Mouse (Mus musculus) heart, adult 9 months (tissue): ENCODE measurements around the gene Rpl13a.
"Not testable (repeated sequence)": the region's sequence is repeated elsewhere in the genome, so short reads cannot be mapped to it uniquely, and the experiment has no call there.

ENCODE experiments used
- DNase-seq, 2 experiments: peaks; one replicate each; pipeline ENCODE4 v3.0.0; 2022; ENCODE audit warnings: low spot score in 2 of 2

Gene Rpl13a

DNA sequence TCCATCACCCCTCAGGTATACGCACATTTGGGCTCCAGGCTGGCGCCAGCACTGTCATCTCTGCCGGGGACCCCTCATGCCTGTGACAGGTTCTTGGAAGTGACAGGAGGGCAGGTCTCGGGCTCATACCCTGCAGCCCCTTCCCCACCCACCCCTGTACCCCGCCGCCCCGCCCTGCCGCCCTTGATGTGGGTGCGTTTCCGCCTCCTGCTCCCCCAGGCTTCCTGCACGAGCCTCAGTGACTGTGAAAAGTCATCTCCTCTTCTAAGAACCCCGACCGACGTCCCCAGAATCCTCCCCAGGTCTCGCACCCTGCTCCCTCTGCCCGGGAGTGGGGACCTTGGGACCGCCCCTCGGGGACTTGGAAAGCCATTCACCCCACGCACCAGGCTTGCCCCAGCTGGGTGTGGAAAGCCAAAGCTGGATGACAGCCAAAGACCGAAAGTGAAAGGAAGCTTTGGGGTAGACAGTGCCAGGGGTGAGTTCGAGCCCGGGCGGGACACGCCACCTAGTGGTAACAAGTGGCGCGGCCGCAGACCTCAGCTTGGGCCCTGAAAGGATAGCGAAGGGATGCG, 7.5 kb upstream of the Rpl13a start, which contains the start of the genes Gm45713 and Flt3l:
Gene Gm45713, minus strand, starts transcription at position 239 of the 575 bp plus-strand sequence.
Gene Flt3l, minus strand, starts transcription at position 440 of the 575 bp plus-strand sequence.
- peak; percentile 95 to 96 for DNase-seq

DNA sequence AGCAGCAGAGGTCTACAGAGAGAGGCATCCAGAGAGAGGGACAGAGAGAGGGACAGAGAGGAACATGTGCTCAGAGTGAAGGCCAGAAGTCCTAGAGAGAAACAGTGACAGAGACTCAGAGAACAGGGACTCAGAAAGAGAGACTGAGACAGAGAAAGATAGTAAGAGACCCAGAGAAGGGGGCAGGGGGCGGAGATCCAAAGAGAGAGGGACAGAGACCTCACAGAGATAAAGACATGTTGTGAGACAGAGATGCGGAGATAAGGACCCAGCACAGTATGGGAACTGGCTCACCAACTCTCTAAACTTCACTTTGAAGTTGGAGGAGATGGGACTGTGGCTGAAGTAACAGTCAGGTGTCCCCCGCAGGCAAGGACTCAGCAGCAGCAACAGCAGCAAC, 6.8 kb upstream of the Rpl13a start:
- no peak for DNase-seq

DNA sequence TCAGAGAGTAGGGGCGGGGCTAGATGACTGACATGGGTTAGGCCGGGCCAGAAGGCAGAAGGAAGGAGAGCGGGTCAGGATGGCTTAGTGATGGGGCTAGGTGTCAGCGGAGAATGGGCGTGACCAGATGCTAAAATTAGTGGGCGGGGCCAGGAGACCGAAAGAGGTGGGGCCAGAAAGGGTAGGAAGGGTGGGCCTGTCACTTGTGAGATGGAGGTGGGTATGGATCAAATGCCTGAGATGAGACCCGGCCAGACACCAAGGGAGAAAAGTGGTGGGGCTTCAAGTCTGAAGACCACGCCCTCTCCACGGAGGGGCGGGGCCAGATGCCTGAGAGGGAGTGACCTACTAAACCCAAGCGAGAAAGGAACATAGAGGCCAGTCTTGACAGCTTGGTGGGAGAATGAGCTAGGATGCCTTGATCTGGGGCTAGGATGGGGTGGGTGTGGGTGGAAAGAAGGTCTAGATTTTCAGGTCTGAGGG, 6.0 kb upstream of the Rpl13a start:
- no peak for DNase-seq

DNA sequence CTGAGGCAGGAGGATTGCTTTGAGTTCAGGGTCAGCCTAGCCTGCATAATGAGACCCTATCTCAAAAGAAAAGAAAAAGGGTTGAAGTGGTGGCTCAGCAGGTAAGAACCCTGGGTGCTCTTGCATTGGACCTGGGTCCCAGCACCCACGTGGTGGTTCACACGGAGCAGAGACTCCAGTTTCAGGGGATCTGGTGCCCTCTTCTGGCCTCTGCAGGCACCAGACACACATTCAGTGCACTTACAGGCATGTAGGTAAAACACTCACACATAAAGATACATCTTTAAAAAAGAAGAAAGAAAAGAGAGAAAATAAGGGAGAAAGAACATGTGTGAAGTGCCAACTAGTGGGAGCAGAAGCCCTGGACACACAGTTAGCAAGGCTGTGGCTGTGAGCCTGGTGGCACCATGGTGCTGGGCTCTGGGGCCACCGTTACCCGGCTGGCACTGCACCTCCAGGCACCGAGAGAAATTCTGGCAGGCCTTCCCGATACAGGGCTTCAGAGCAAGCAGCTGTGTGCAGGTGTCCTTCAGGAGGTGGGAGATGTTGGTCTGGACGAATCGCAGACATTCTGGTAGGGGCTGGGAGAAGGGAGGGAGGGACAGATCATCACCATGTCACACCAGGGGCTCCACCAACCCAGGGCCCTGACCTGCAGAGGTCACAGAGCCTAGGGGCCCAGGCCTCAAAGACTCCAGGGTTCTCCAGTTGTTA, 5.0 kb upstream of the Rpl13a start:
- DNase-seq, result no peak

DNA sequence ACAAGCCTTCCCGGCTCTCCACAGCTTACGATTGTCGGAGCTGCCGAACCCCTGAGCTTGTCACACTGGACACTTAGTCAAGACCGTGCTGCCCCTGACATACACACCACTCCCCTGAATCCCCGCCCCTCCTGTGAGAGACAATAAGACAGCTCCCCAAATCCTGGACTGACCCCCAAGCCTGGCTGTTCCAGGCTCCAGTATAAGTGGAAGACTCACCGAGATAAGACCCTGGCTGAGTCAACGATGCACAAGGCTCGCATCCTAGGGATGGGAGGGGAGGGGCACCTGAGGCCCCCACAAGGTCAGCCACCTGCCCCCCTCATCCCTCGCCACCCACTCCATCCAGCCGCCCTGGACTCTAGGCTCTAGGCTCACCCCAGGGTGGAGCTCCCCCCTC, 3.3 kb upstream of the Rpl13a start:
- no peak for DNase-seq

DNA sequence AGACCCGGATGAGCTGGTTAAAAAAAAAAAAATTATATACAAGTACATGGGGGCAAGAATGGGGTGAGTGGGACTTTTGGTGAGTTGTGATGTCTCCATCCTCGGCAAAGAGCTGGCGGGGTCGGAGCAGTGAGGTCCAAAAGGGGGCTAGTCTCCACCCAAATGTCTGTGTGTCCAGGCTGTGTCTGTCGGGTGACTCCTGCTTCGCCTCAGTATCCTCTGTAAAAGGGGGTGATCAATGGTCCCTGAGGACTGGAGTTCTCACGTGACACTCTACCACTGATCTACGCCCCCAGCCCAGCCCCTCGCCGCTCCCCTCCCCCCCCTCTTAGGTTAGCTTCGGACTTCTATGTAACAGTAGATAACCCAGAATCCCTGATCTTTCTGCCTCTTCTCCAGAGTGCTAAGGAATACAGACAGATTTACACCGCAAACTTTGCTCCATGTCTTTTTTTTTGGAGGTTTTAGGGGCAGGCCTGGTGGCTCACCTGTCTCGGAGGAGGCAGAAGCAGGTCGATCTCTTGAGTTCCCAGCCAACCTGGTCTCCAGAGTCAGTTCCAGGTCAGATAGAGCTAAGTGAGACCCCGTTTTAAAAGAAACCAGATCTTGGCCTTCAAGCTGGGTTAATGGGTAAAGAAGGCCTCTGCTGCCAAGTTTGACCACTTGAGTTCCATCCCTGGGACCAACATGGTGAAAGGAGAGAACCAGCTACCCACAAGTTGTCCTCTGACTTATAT, 1.4 kb upstream of the Rpl13a start:
- DNase-seq, result no peak

DNA sequence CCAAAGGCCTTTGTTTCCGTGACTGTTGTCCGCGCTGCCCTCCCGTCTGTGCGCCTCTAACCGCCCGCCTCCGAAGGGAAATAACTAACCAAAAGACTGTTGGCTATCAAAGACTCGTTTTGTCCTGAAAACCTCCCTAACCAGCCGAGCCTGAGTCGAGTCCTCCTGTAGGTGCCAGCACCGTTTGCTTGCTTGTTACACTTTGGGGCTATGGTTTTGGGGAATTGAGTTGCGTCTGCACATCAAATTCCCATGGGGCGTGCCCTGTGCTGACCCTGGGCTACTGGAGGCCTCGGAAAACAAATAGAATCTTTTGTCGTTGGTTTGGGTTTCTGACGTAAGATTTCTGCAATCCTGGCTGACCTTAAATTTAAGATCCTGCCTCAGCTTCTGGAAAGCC, 757 bp upstream of the Rpl13a start:
- DNase-seq, result peak in 1 of 2 experiments; percentile 60

DNA sequence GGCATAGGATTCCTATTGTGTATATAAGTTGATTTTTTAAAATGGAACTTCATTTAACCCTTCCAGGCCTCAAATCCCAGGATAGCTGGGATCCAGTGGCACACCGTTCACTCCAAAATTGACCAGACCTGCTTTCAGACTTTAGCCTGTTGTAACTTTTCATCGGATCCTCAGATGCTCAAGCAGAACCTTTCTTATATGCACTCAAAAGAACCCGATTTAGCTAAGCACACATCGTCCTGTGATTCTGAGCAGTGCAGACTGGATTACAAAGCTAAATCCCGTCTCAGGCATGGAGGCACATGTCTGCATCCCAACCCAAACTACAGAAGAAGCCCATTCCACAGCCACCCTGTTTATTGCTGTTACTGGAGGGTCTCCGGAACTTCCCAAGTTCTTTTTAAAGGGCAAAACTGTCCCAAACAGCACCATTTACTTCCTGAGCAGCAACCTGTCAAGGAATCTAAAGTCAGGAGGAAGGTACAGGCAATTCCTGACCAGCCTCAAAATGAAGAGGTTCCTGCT, 799 bp downstream of the Rpl13a start:
- no peak for DNase-seq

DNA sequence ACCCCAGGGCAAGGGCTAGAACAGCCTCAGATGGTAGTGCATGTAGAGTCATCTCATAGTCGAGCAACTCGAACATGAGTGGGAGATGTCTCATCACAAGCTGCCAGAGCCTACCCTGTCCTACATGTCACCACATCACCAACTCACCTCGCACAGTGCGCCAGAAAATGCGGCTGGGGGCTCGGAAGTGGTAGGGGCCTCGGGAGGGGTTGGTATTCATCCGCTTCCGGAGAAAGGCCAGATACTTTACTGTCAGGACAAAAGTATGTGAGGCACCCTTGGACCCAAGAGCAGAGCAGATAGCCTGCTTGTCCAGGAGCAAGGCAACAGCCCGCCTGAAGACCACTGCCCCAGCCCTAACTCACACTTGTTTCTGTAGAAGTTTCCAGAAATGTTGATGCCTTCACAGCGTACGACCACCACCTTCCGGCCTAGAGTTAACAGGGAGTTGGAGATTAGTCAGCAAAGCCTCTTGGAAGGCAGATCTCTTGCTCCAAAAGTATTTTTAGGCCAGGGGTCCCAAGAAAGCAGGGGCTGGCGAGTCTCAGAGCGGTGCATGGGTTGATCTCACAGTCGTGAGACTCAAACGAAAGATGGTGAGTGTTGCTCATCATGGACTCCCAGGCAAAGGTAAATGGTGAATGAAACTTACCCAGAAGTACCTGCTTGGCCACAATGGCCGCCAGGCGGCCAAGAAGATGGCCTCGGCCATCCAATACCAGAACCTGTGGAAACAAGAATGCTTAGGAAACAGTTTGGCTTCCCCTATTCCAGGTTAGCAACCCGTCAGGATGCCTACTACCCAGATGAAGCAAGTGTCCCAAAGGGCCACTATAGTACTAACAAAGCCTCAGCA, 1.5 kb downstream of the Rpl13a start:
- DNase-seq, result no peak

DNA sequence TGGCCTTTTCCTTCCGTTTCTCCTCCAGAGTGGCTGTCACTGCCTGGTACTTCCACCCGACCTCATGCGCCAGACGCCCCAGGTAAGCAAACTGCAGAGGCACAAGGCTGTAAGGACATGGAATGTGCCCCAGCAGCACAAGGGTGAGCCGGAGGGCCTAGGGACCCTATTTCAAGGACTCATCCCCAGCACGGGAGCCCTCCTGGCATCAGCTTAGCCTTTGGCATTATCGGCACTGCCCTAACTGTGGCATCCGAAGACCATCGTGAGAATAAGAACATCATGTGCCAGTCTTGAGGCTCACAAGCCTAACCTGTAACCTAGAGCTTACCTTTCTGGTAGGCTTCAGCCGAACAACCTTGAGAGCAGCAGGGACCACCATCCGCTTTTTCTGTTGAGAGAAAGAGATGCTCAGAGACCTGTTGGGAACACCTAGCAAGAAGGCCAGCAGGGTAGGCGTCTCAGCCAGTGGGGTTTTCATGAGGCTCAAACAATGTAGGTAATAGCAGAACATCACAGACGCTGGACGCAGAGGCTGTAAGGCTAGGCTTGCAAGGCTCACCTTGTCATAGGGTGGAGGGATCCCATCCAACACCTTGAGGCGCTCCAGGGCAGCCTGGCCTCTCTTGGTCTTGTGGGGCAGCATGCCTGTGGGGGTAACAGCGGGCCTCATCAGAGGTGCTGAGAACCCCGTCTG, 2.3 kb downstream of the Rpl13a start:
- no peak for DNase-seq

DNA sequence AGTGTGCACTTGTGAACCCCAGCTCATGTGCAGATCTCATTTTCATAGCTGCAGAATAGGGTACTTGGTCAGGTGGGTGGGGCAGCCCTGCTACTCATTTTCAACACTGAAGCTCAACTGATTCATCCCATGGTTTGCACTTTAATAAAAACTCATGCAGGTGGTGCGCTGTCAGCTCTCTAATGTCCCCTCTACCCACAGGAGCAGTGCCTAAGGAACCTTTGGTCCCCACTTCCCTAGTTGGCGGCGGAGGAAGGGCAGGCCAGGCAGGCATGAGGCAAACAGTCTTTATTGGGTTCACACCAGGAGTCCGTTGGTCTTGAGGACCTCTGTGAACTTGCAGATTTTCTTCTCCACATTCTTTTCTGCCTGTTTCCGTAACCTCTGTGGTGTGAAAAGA, 2.9 kb downstream of the Rpl13a start:
- not testable (repeated sequence) for DNase-seq

DNA sequence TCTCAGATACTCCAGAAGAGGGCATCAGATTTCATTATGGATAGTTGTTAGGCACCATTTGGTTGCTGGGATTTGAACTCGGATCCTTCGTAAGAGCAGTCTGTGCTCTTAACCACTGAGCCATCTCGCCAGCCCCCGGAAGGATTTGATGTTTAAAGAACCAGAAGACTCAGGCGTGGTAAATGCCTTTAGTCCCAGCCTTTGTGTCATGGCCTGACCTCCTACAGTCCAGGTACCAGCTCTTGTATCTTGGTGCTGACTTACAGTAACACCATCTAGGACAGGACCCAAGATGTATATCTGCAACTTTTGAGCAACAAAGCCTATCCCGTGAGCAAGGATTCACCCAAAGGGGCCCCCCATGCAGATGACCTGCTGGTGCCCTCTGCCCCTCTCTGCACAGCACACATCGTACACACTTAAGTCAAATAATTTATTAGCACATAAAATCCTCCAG, 3.4 kb downstream of the Rpl13a start:
- DNase-seq, result no peak

DNA sequence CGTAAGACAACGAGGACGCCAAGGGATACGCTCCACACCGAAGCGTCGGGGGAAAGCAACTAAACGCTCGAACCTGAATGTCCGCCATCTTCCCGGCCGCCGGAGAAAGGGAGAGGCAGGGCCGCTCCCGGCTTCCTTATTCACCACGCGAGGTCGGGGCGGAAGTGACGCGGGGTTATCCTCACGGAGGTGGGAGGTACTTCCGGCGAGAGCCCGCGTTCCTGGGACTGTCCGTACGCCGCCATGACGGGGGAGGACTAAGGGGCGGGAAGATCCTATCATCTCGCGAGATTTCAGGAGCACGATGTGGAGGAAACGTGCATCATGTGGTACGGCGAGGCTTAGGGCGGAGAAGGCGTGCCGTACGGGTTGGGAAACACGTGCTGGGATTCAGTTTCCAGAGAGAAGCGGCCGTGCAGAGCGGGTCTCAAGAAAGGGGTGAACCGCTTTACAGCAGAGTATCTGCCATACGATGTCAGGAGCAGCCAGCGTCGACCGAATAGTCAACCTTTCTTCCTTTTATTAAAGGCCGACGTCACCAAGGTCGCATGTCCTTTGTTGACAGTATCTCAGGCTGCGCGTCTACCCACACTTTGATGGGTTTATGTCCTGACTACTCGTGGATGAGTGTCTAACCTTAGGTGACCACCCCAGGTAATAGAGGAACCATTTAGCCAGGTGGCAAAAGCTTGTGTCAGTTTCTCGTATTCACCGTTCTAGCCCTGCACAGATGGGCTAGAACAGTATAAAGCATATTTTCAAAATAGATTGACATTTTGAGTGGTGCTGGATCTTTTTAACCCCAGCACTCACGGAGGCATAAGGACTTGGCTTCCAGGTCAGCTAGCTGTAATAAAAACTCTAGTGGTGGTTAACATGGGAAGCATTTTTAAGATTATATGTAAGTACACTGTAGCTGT, 4.1 kb downstream of the Rpl13a start, which contains the start of gene Rps11:
Gene Rps11, minus strand, starts transcription at position 216 of the 920 bp plus-strand sequence.
- DNase-seq, result peak; percentile 99

DNA sequence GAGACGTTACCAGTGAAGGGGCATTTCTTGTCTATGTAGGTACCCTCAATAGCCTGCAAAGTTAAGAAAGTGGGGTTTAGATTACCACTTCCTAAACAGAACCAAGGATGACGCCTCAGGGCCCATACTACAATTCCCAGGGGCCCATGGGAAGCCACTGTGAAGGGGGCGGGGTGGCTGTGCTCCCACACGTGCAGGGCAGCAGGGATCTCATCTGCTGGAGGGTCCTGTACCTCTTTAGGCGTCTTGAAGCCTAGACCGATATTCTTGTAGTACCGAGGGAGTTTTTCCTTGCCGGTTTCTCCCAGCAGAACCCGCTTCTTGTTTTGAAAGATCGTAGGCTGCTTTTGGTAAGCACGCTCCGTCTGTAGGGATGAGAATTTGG, 5.4 kb downstream of the Rpl13a start:
- DNase-seq, result no peak

DNA sequence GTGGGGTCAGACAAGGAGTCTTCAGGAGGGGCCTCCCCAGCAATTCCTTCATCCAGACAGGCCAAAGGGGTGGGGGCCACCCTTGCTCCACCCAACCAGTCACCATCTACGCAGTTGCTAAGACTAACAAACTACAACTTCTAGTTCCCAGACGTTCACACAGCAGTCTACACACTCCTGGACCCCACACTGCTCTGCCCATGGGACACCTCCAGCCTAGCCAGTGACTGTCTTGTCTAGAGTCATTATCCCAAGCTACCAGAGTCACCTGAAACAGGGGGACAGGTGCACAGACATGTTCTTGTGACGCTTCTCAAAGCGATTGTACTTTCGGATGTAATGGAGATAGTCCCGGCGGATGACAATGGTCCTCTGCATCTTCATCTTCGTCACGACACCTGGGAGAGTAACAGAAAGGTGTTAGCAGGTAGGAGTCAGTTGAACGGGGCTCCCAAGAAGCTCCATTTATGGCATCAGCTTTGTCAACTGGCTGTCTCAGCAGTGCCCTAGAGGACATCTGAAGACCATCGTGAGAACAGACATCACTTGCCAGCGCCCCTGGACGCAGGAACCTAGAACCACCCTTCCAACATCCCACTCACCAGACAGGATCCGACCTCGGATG, 5.9 kb downstream of the Rpl13a start:
- DNase-seq, result no peak

DNA sequence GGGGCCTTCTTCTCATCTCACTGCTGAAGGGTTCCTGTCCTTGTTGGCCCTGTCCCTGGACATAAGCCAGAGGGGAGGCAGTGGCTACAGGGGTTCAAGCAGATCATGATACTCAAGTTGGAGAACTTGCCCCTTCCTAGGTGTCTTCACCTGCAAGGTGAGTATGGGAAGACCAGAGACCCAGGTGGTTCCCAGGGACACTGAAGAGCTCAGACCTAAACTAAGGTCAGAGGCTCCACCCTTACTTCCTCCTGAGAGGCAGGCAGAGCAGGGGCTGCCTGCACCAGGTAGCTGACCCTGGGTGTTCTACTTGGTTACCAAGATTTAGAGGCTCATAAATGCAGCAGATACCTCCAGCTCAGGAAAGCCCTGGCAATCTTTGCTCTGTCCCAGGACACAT, 6.6 kb downstream of the Rpl13a start:
- no peak for DNase-seq

DNA sequence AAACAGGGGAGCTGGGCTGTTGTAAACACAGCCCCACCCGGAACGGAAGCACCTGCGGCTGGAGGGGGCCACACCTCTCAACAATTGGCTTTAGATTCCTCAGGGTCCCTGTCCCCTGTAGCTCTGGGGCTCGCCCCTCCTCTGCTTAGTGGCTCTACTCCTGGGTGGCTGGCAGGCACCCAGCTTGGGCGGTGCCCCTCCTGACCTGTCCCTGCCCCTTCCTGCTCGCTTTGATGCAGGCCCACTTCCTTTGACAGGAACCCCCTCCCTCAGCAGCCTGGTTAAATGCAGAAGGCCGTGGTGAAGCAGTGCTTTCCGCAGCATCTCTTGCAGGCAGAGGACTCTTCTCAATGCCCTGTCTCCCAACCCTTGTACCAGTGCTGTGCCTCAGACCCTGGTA, 7.2 kb downstream of the Rpl13a start:
- peak; percentile 71 to 87 for DNase-seq

DNA sequence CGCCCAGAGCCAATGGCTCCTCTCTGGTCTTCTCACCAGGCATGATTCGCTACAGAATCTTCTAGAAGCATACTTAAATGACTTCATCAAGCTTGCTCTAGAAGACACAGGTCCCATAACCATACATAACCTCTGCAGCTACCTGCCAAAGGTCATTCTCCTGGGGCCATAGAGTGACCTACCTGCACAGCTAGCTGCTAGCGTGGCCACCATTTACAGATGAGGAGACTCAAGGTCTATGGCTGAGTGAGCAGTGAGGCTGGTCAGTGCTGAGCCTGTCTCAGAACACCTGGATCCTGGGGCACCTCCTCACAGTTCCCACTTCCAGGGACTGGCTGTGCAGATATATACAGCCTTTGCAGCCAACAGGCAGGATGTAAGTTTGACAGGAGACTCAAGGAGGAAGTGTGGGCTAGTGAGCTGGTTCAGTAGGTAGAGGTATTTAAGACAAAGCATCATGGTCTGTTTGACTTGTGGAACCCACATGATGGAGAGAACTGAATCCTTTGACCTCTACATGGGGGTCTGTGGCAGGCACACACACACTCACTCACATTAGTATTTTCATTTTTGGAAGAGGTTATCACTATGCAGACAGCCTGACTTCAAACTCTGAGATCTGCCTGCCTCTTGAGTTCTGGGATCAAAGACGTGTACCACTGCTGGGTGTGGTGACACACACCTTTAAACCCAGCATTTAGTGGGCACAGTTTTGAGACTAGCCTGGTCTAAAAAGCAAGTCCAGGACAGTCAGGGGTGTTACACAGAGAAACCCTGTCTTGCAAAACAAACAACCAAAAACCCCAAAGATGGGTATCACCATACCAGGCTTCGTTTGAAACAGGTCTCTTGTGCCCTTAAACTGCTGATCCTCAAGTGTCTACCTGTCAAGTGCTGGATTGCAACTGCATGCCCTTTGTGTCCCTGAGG, 8.5 kb downstream of the Rpl13a start:
- DNase-seq, result no peak
